In the genomic region with DNA sequence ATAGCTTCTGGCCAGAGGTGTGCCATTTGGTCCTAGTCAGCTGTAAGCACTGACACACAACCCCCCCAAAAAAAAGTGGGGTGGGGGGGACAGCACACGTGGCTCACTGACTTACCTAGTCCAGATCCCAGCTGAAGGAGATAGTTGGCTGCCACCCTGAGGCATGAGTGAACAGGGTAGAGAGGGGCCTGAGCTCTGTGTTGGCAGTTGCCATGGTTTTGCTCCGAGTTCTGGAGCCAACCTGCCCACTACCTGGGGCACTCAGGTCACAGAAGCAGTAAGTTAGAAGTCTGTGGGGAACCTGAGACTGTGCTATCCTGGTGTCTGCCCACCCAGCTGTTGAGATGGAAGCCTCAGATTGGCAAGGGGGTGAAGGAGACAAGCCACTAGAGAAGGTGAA, we compare ENCODE assay signal across 15 mouse cellular contexts. TPM values are rescaled to one million over a fixed set of nuclear protein-coding genes. Genes with fewer than 3 reads are reported as not detected.
DNase-seq lines count a peak whose midpoint lies in the region; ATAC-seq and TF ChIP-seq lines count a peak whose summit lies in the region.
"Had no signal": no experiment of that assay in that cellular context is flagged by ENCODE, and none has a peak within 500 bp of the region (broad histone marks: within the 10 kb centered on the region; RNA-seq: fewer than 3 reads in every experiment).

No protein-coding gene starts in this region.

- no peak for ATAC-seq in heart, embryonic 13.5 days (ENCODE audit: extremely low read depth, insufficient number of reproducible peaks, low FRiP score, low TSS enrichment)
- peak; percentile 45; the same call in 1 of the 2 replicates for ATAC-seq in lung, embryonic 14.5 days (ENCODE audit: insufficient read depth)
- no peak for ATAC-seq in embryonic facial prominence, embryonic 14.5 days (ENCODE audit: low read depth)
- no peak for ATAC-seq in liver, postnatal 0 days

- peak overlapping the region; percentile 69; the same call in 1 of the 2 replicates for H3K9ac ChIP-seq in heart, embryonic 13.5 days
- H3K9ac ChIP-seq in lung, embryonic 14.5 days = no peak overlapping the region
- 0 out of 2 replicates have a peak overlapping the region, but pooled peaks have one; percentile 61 for H3K9ac ChIP-seq in embryonic facial prominence, embryonic 14.5 days (ENCODE audit: low read depth, low read length)
- H3K9ac ChIP-seq in liver, postnatal 0 days (replicated peaks) = no peak overlapping the region

- no peaks in the 10 kb centered on the region for H3K36me3 ChIP-seq in heart, embryonic 13.5 days
- H3K36me3 ChIP-seq in lung, embryonic 14.5 days (ENCODE audit: insufficient read depth) = no peaks in the 10 kb centered on the region
- no peaks in the 10 kb centered on the region for H3K36me3 ChIP-seq in embryonic facial prominence, embryonic 14.5 days (ENCODE audit: control insufficient read depth, insufficient read depth, low read length)
- H3K36me3 ChIP-seq in liver, postnatal 0 days (replicated peaks; ENCODE audit: insufficient read depth, low read length) = no peaks in the 10 kb centered on the region
- H3K36me3 ChIP-seq: heart, embryonic 10.5 days had no signal

- no peak overlapping the region for H3K27ac ChIP-seq in heart, embryonic 13.5 days (replicated peaks)
- no peak overlapping the region for H3K27ac ChIP-seq in lung, embryonic 14.5 days (ENCODE audit: low read depth)
- no peak overlapping the region for H3K27ac ChIP-seq in embryonic facial prominence, embryonic 14.5 days (replicated peaks; ENCODE audit: low read depth, low read length)
- H3K27ac ChIP-seq in liver, postnatal 0 days (ENCODE audit: low read depth) = no peak overlapping the region
- H3K27ac ChIP-seq: hindbrain, embryonic 14.5 days had no signal

- peaks cover 9% of the 10 kb centered on the region for H3K4me1 ChIP-seq in heart, embryonic 13.5 days
- H3K4me1 ChIP-seq in lung, embryonic 14.5 days (ENCODE audit: insufficient read depth) = no peaks in the 10 kb centered on the region
- H3K4me1 ChIP-seq in embryonic facial prominence, embryonic 14.5 days (ENCODE audit: control insufficient read depth, insufficient read depth, low read length) = no peaks in the 10 kb centered on the region; the same call in 1 of the 2 replicates
- H3K4me1 ChIP-seq in liver, postnatal 0 days (ENCODE audit: insufficient read depth) = peaks cover 7% of the 10 kb centered on the region

- H3K4me2 ChIP-seq in heart, embryonic 13.5 days = peak overlapping the region; percentile 76; the same call in 1 of the 2 replicates
- H3K4me2 ChIP-seq in lung, embryonic 14.5 days = peak overlapping the region; percentile 65
- H3K4me2 ChIP-seq in embryonic facial prominence, embryonic 14.5 days (ENCODE audit: low read depth, low read length) = no peak overlapping the region
- H3K4me2 ChIP-seq in liver, postnatal 0 days (ENCODE audit: low read depth, low read length) = peak overlapping the region; percentile 83; the same call in 1 of the 2 replicates

- no peaks in the 10 kb centered on the region; the same call in 1 of the 2 replicates for H3K27me3 ChIP-seq in heart, embryonic 13.5 days (replicated peaks)
- H3K27me3 ChIP-seq in lung, embryonic 14.5 days (ENCODE audit: insufficient read depth, low read length) = no peaks in the 10 kb centered on the region
- H3K27me3 ChIP-seq in embryonic facial prominence, embryonic 14.5 days (replicated peaks; ENCODE audit: control insufficient read depth, insufficient read depth, low read length) = no peaks in the 10 kb centered on the region
- H3K27me3 ChIP-seq in liver, postnatal 0 days (ENCODE audit: insufficient read depth, low read length) = no peaks in the 10 kb centered on the region

- H3K4me3 ChIP-seq in heart, embryonic 13.5 days = no peak overlapping the region
- no peak overlapping the region for H3K4me3 ChIP-seq in lung, embryonic 14.5 days (ENCODE audit: low read depth, low read length)
- H3K4me3 ChIP-seq in embryonic facial prominence, embryonic 14.5 days (ENCODE audit: low read depth, low read length) = no peak overlapping the region
- H3K4me3 ChIP-seq in liver, postnatal 0 days (ENCODE audit: low read depth, low read length) = no peak overlapping the region

- intact Hi-C loops in gastrocnemius, postnatal 14 days (cut with DNase I; ENCODE audit: low total_unique reads) = loop anchor here (2.0 kb wide), 1 partner anchor 90 kb away; no protein-coding TSS in a partner anchor

- H3K9me3 ChIP-seq in heart, embryonic 13.5 days = no peaks in the 10 kb centered on the region
- no peaks in the 10 kb centered on the region for H3K9me3 ChIP-seq in lung, embryonic 14.5 days (ENCODE audit: low read depth, low read length)
- H3K9me3 ChIP-seq in embryonic facial prominence, embryonic 14.5 days (ENCODE audit: control insufficient read depth, low read length) = no peaks in the 10 kb centered on the region
- H3K9me3 ChIP-seq in liver, postnatal 0 days (ENCODE audit: low read length) = no peaks in the 10 kb centered on the region
- H3K9me3 ChIP-seq: heart, embryonic 10.5 days had no signal

- TF ChIP-seq CTCF in lung, embryonic 14.5 days (IDR thresholded peaks at IDR 0.05; ENCODE audit: low read depth) = no peak
- no peak for TF ChIP-seq CTCF in liver, postnatal 0 days (IDR thresholded peaks at IDR 0.05; ENCODE audit: low read depth)

- 35% methylated on average over 2 of the region's 2 CpGs for whole genome bisulfite sequencing in heart, embryonic 13.5 days
- WGBS in lung, embryonic 14.5 days = 26% methylated on average over 2 of the region's 2 CpGs
- 52% methylated on average over 2 of the region's 2 CpGs for WGBS in embryonic facial prominence, embryonic 14.5 days
- 41% methylated on average over 2 of the region's 2 CpGs for WGBS in liver, postnatal 0 days (ENCODE audit: insufficient replicate concordance)

- TF ChIP-seq EP300 in liver, postnatal 0 days (IDR thresholded peaks at IDR 0.05; ENCODE audit: low read depth) = no peak

- no peak for DNase-seq in heart, adult 18-20 months
- no peak for DNase-seq in lung, embryonic 14.5 days
- no peak for DNase-seq in lung, postnatal 10 days
- DNase-seq in embryonic facial prominence, embryonic 14.5 days (ENCODE audit: low spot score) = no peak
- no peak for DNase-seq in liver, postnatal 0 days
- DNase-seq in gastrocnemius, postnatal 14 days = no peak
- no peak for DNase-seq in frontal cortex, postnatal 10 days (ENCODE audit: low spot score in 2 of 2)

RNA-seq across cellular contexts. Expression of a gene that starts 0.6 kb away (rescaled TPM):
- polyA plus RNA-seq in heart, embryonic 13.5 days (2015; fragmentation: Nextera tagmentation; extraction: Ambion mirVana) = 0.23 and 0.45 TPM in 2 replicates
- not detected for total RNA-seq in heart, adult 18-20 months (2021)
- 0.28 TPM in 1 of 2 replicates, not detected in the other for polyA plus RNA-seq in lung, embryonic 14.5 days (2014; fragmentation: Nextera tagmentation; extraction: Ambion mirVana)
- 0.43 and 0.96 TPM in 2 replicates for polyA plus RNA-seq in embryonic facial prominence, embryonic 14.5 days (2014; fragmentation: Nextera tagmentation; extraction: Ambion mirVana)
- polyA plus RNA-seq in liver, postnatal 0 days (2015; fragmentation: Nextera tagmentation; extraction: Ambion mirVana) = 0.16 and 0.33 TPM in 2 replicates
- not detected for total RNA-seq in gastrocnemius, postnatal 14 days (2021)
- total RNA-seq: megakaryocyte-erythroid progenitor cell, adult 5-6 weeks; MEL; neutrophil, adult 5-6 weeks had no signal
- polyA plus RNA-seq: activated CD4-positive, CD25-positive, alpha-beta regulatory T cell, adult 4 months; C2C12; heart, embryonic 10.5 days had no signal

RNA-seq across cellular contexts. Expression of a gene that starts 30.9 kb away (rescaled TPM):
- polyA plus RNA-seq in heart, embryonic 13.5 days (2015; fragmentation: Nextera tagmentation; extraction: Ambion mirVana) = 3.5 and 3.9 TPM in 2 replicates
- total RNA-seq in heart, adult 18-20 months (2021) = 10 to 100 TPM; 20.9 to 24.1 TPM
- polyA plus RNA-seq in lung, embryonic 14.5 days (2014; fragmentation: Nextera tagmentation; extraction: Ambion mirVana) = 5.1 and 5.5 TPM in 2 replicates
- polyA plus RNA-seq in embryonic facial prominence, embryonic 14.5 days (2014; fragmentation: Nextera tagmentation; extraction: Ambion mirVana) = 4.9 and 6.8 TPM in 2 replicates
- 4.7 and 6.1 TPM in 2 replicates for polyA plus RNA-seq in liver, postnatal 0 days (2015; fragmentation: Nextera tagmentation; extraction: Ambion mirVana)
- total RNA-seq in gastrocnemius, postnatal 14 days (2021) = 1 to 10 TPM; 8.6 to 9.1 TPM

Comparison
In these comparisons a context has a peak if more than half of its experiments do, and no peak if none do; other contexts are left out.
1. H3K9ac ChIP-seq: peak in heart, embryonic 13.5 days (single experiment) and embryonic facial prominence, embryonic 14.5 days (single experiment); none in lung, embryonic 14.5 days (single experiment) and liver, postnatal 0 days (single experiment).